Mouse (Mus musculus): ENCODE results near the gene BC053393. TPM values are rescaled to one million over a fixed set of nuclear protein-coding genes. Genes with fewer than 3 reads are reported as not detected.

BC053393 gene
- not detected in 2 replicates for total RNA-seq (2012; rRNA removed)

- in situ Hi-C loops (cut with MboI; ENCODE audit: low sequenced_read_pairs in 2 of 2, unreplicated experiment in 2 of 2): no loop called here
- no peaks in the 10 kb centered on the region for H3K36me3 ChIP-seq (ENCODE audit: control insufficient read depth, insufficient read depth, low read length, poor library complexity, severe bottlenecking)
- H3K9ac ChIP-seq (ENCODE audit: insufficient read depth, low read depth, low read length, poor library complexity, severe bottlenecking): no peak within 1 kb of the TSS
- no peaks in the 10 kb centered on the region for H3K9me3 ChIP-seq (ENCODE audit: control insufficient read depth, insufficient read depth, low read depth, low read length)
- H3K4me3 ChIP-seq (ENCODE audit: insufficient read depth in 1 of 2, low read depth in 1 of 2, low read length in 2 of 2, poor library complexity in 1 of 2, severe bottlenecking in 1 of 2): no peak within 1 kb of the TSS
- DNase-seq (ENCODE audit: low read depth, low spot score): no peak
- no peak within 1 kb of the TSS for H3K27ac ChIP-seq (ENCODE audit: insufficient read depth, low read depth, low read length, poor library complexity, severe bottlenecking)
- H3K4me1 ChIP-seq (ENCODE audit: control insufficient read depth in 2 of 2, insufficient read depth in 2 of 2, low read length in 2 of 2, poor library complexity in 1 of 2): no peaks in the 10 kb centered on the region
- TF ChIP-seq ZNF384 (IDR thresholded peaks at IDR 0.05; ENCODE audit: low read depth, low read length) (no peak), ZC3H11A (IDR thresholded peaks at IDR 0.05; ENCODE audit: borderline replicate concordance, low read depth, low read length) (no peak), CHD2 (IDR thresholded peaks at IDR 0.05; ENCODE audit: low read depth, low read length) (no peak), HCFC1 (IDR thresholded peaks at IDR 0.05; ENCODE audit: borderline replicate concordance, insufficient read depth, low read length) (no peak), MAFK (IDR thresholded peaks at IDR 0.05; ENCODE audit: insufficient read depth, low read depth, low read length) (no peak)
Observed at GRCm38 (mm10) chr11:46571327-46571726, at the start of gene BC053393. Gene BC053393 (plus strand): TSS chr11:46571536.

DNA sequence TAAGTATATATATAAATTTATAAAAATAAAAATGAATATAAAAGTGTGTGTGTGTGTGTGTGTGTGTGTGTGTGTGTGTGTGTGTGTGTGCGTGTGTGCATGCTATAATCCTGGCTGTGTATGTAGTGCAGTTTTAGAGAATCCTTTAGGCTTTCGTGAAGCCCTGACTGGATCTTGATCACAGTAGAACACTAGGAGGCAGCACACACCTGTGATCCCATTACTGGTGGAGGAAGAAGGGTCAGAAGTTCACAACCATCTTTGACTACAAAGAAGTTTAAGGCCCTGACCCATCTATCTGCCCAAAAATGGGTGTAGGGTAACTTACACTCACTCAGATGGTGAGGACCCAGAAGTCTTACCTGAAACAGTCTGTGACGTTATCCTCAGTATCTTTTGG lies 48.6 kb upstream of the BC053393 start:
- Histone ChIP-seq H3K9me3 (ENCODE audit: control insufficient read depth, insufficient read depth, low read depth, low read length) (no peaks in the 10 kb centered on the region), H3K4me1 (ENCODE audit: control insufficient read depth in 2 of 2, insufficient read depth in 2 of 2, low read length in 2 of 2, poor library complexity in 1 of 2) (peaks cover 0 to 5% of the 10 kb centered on the region in 2 experiments; a peak in 1 of 4 replicates), H3K27ac (ENCODE audit: insufficient read depth, low read depth, low read length, poor library complexity, severe bottlenecking) (no peak overlapping the region), H3K36me3 (ENCODE audit: control insufficient read depth, insufficient read depth, low read length, poor library complexity, severe bottlenecking) (no peaks in the 10 kb centered on the region), H3K4me3 (ENCODE audit: insufficient read depth in 1 of 2, low read depth in 1 of 2, low read length in 2 of 2, poor library complexity in 1 of 2, severe bottlenecking in 1 of 2) (no peak overlapping the region), H3K9ac (ENCODE audit: insufficient read depth, low read depth, low read length, poor library complexity, severe bottlenecking) (no peak overlapping the region)
- DNase-seq (ENCODE audit: low read depth, low spot score): no peak
- no peak for TF ChIP-seq ZNF384 (IDR thresholded peaks at IDR 0.05; ENCODE audit: low read depth, low read length)
- TF ChIP-seq HCFC1 (IDR thresholded peaks at IDR 0.05; ENCODE audit: borderline replicate concordance, insufficient read depth, low read length): no peak
- TF ChIP-seq CHD2 (IDR thresholded peaks at IDR 0.05; ENCODE audit: low read depth, low read length): no peak
- TF ChIP-seq MAFK (IDR thresholded peaks at IDR 0.05; ENCODE audit: insufficient read depth, low read depth, low read length): no peak
- TF ChIP-seq ZC3H11A (IDR thresholded peaks at IDR 0.05; ENCODE audit: borderline replicate concordance, low read depth, low read length): no peak; the same call in 1 of the 2 replicates
- in situ Hi-C loops (cut with MboI; ENCODE audit: low sequenced_read_pairs in 2 of 2, unreplicated experiment in 2 of 2): no loop called here

DNA sequence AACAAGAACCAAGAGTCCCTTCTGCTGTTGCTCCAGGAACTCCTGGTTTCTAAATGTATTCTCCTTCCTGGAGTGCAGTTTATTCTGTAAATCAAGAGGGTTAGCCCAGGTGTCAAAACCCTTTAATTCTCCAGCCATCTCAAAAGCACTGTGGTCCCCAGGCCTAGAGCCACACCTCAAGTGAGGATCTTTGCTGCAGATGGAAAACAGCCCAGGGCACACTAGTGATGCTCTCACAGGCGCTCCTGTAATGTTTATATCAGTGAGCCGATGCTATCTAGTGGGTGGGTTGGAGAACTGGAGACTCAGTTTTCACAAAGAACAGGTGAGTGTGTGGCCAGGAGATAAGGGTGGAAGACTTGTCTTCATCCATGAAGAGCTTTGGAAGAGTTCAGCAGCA lies 47.4 kb upstream of the BC053393 start, which contains the start of gene Gm12169:
Gene Gm12169 (plus strand): TSS at position 301 of the 400 bp plus-strand sequence.
- Histone ChIP-seq H3K9me3 (ENCODE audit: control insufficient read depth, insufficient read depth, low read depth, low read length) (no peaks in the 10 kb centered on the region), H3K36me3 (ENCODE audit: control insufficient read depth, insufficient read depth, low read length, poor library complexity, severe bottlenecking) (no peaks in the 10 kb centered on the region), H3K4me1 (ENCODE audit: control insufficient read depth in 2 of 2, insufficient read depth in 2 of 2, low read length in 2 of 2, poor library complexity in 1 of 2) (peaks cover 0 to 5% of the 10 kb centered on the region in 2 experiments; a peak in 1 of 4 replicates), H3K9ac (ENCODE audit: insufficient read depth, low read depth, low read length, poor library complexity, severe bottlenecking) (no peak within 1 kb of the TSS), H3K4me3 (ENCODE audit: insufficient read depth in 1 of 2, low read depth in 1 of 2, low read length in 2 of 2, poor library complexity in 1 of 2, severe bottlenecking in 1 of 2) (no peak within 1 kb of the TSS), H3K27ac (ENCODE audit: insufficient read depth, low read depth, low read length, poor library complexity, severe bottlenecking) (no peak within 1 kb of the TSS)
- no peak for DNase-seq (ENCODE audit: low read depth, low spot score)
- in situ Hi-C loops (cut with MboI; ENCODE audit: low sequenced_read_pairs in 2 of 2, unreplicated experiment in 2 of 2): no loop called here
- TF ChIP-seq ZC3H11A (IDR thresholded peaks at IDR 0.05; ENCODE audit: borderline replicate concordance, low read depth, low read length) (no peak), ZNF384 (IDR thresholded peaks at IDR 0.05; ENCODE audit: low read depth, low read length) (no peak), HCFC1 (IDR thresholded peaks at IDR 0.05; ENCODE audit: borderline replicate concordance, insufficient read depth, low read length) (no peak)

- TF ChIP-seq HCFC1 (IDR thresholded peaks at IDR 0.05; ENCODE audit: borderline replicate concordance, insufficient read depth, low read length): no peak
- no peak for TF ChIP-seq ZNF384 (IDR thresholded peaks at IDR 0.05; ENCODE audit: low read depth, low read length)
- TF ChIP-seq MAFK (IDR thresholded peaks at IDR 0.05; ENCODE audit: insufficient read depth, low read depth, low read length): no peak
- no peak for TF ChIP-seq CHD2 (IDR thresholded peaks at IDR 0.05; ENCODE audit: low read depth, low read length)
- TF ChIP-seq ZC3H11A (IDR thresholded peaks at IDR 0.05; ENCODE audit: borderline replicate concordance, low read depth, low read length): no peak
- no peaks in the 10 kb centered on the region for H3K4me1 ChIP-seq (ENCODE audit: control insufficient read depth in 2 of 2, insufficient read depth in 2 of 2, low read length in 2 of 2, poor library complexity in 1 of 2)
- H3K9ac ChIP-seq (ENCODE audit: insufficient read depth, low read depth, low read length, poor library complexity, severe bottlenecking): no peak overlapping the region
- H3K4me3 ChIP-seq (ENCODE audit: insufficient read depth in 1 of 2, low read depth in 1 of 2, low read length in 2 of 2, poor library complexity in 1 of 2, severe bottlenecking in 1 of 2): no peak overlapping the region
- in situ Hi-C loops (cut with MboI; ENCODE audit: low sequenced_read_pairs in 2 of 2, unreplicated experiment in 2 of 2): no loop called here
- no peaks in the 10 kb centered on the region for H3K36me3 ChIP-seq (ENCODE audit: control insufficient read depth, insufficient read depth, low read length, poor library complexity, severe bottlenecking)
- no peak overlapping the region for H3K27ac ChIP-seq (ENCODE audit: insufficient read depth, low read depth, low read length, poor library complexity, severe bottlenecking)
- DNase-seq (ENCODE audit: low read depth, low spot score): no peak
- no peaks in the 10 kb centered on the region for H3K9me3 ChIP-seq (ENCODE audit: control insufficient read depth, insufficient read depth, low read depth, low read length)
Observed at GRCm38 (mm10) chr11:46530149-46530548, 41.2 kb upstream of the BC053393 start.

DNA sequence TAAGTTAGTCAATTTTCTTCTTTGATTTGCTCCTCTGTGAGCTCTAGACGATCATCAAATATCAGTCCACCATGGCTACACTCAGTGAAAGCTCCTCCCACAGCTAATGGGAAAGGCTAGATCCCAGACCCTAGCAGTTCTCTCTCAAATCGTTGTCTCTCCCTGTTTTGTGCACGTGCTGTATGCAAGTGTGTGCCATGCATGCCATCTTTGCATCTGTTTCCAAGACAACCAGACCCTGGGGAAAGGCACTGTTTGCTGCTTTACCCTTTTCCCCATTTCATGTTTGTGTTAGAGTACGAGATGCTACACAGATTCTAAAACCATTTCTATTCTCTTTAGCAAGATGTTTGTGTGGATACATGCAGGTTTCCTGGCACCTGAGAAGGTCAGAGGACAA lies 34.4 kb upstream of the BC053393 start:
- no peaks in the 10 kb centered on the region for H3K9me3 ChIP-seq (ENCODE audit: control insufficient read depth, insufficient read depth, low read depth, low read length)
- in situ Hi-C loops (cut with MboI; ENCODE audit: low sequenced_read_pairs in 2 of 2, unreplicated experiment in 2 of 2): no loop called here
- H3K27ac ChIP-seq (ENCODE audit: insufficient read depth, low read depth, low read length, poor library complexity, severe bottlenecking): no peak overlapping the region
- H3K36me3 ChIP-seq (ENCODE audit: control insufficient read depth, insufficient read depth, low read length, poor library complexity, severe bottlenecking): no peaks in the 10 kb centered on the region
- no peak overlapping the region for H3K4me3 ChIP-seq (ENCODE audit: insufficient read depth in 1 of 2, low read depth in 1 of 2, low read length in 2 of 2, poor library complexity in 1 of 2, severe bottlenecking in 1 of 2)
- DNase-seq (ENCODE audit: low read depth, low spot score): no peak
- no peak overlapping the region for H3K9ac ChIP-seq (ENCODE audit: insufficient read depth, low read depth, low read length, poor library complexity, severe bottlenecking)
- H3K4me1 ChIP-seq (ENCODE audit: control insufficient read depth in 2 of 2, insufficient read depth in 2 of 2, low read length in 2 of 2, poor library complexity in 1 of 2): no peaks in the 10 kb centered on the region
- TF ChIP-seq CHD2 (IDR thresholded peaks at IDR 0.05; ENCODE audit: low read depth, low read length): no peak
- TF ChIP-seq MAFK (IDR thresholded peaks at IDR 0.05; ENCODE audit: insufficient read depth, low read depth, low read length): no peak
- TF ChIP-seq ZNF384 (IDR thresholded peaks at IDR 0.05; ENCODE audit: low read depth, low read length): no peak
- no peak for TF ChIP-seq ZC3H11A (IDR thresholded peaks at IDR 0.05; ENCODE audit: borderline replicate concordance, low read depth, low read length)
- no peak for TF ChIP-seq HCFC1 (IDR thresholded peaks at IDR 0.05; ENCODE audit: borderline replicate concordance, insufficient read depth, low read length)

Data from ES-E14 (cell line).